Mouse (Mus musculus) adipocyte (in vitro differentiated cells): ENCODE measurements around the gene AI481877.

Source experiments
- DNase-seq: peaks from one replicate; pipeline ENCODE4 v3.0.0-alpha.2; 2016; ENCODE audit warnings: low spot score

The AI481877 gene

GRCm38 (mm10) chr4:59034918-59035785 is 103.6 kb downstream of the AI481877 start, which contains the start of gene Gng10:
Gene Gng10 (plus strand): TSS chr4:59035088.
- peak; percentile 69 for DNase-seq

GRCm38 (mm10) chr4:59034325-59034917 is 104.4 kb downstream of the AI481877 start:
- no peak for DNase-seq

- no peak for DNase-seq
Measured at GRCm38 (mm10) chr4:59016922-59017321, 121.9 kb downstream of the AI481877 start.

- peak; percentile 69 for DNase-seq
Measured at GRCm38 (mm10) chr4:59015181-59015580, 123.6 kb downstream of the AI481877 start.

- no peak for DNase-seq
Measured at GRCm38 (mm10) chr4:59011446-59011845, 127.3 kb downstream of the AI481877 start.

GRCm38 (mm10) chr4:59009696-59010095 is 129.1 kb downstream of the AI481877 start:
- DNase-seq = no peak

- DNase-seq = no peak
Measured at GRCm38 (mm10) chr4:59009186-59009585, 129.6 kb downstream of the AI481877 start.

GRCm38 (mm10) chr4:59007974-59008373 is 130.8 kb downstream of the AI481877 start:
- DNase-seq = no peak

GRCm38 (mm10) chr4:59007016-59007415 is 131.8 kb downstream of the AI481877 start:
- no peak for DNase-seq

- DNase-seq = no peak
Measured at GRCm38 (mm10) chr4:59006211-59006610, 132.6 kb downstream of the AI481877 start.

GRCm38 (mm10) chr4:59003806-59004200 is 135.0 kb downstream of the AI481877 start:
- no peak for DNase-seq

- DNase-seq = peak; percentile 85
Measured at GRCm38 (mm10) chr4:59002948-59003805, 135.6 kb downstream of the AI481877 start, which contains the start of gene Gm20503. Gene Gm20503 (plus strand): TSS chr4:59003210.

GRCm38 (mm10) chr4:59000614-59001013 is 138.2 kb downstream of the AI481877 start:
- peak; percentile 39 for DNase-seq

- DNase-seq = peak; percentile 79
Measured at GRCm38 (mm10) chr4:58999686-59000085, 139.1 kb downstream of the AI481877 start.

- DNase-seq = no peak
Measured at GRCm38 (mm10) chr4:58998688-58999087, 140.1 kb downstream of the AI481877 start.

- no peak for DNase-seq
Measured at GRCm38 (mm10) chr4:58997081-58997480, 141.7 kb downstream of the AI481877 start.

GRCm38 (mm10) chr4:58995251-58995693 is 143.5 kb downstream of the AI481877 start:
- no peak for DNase-seq

GRCm38 (mm10) chr4:58994762-58995161 is 144.0 kb downstream of the AI481877 start, which contains the start of gene Dnajc25:
Gene Dnajc25 (plus strand): TSS chr4:58995062.
- DNase-seq = no peak
